Mouse (Mus musculus) CD4-positive, CD25-positive, alpha-beta regulatory T cell, adult 4 months (primary cell): ENCODE data around the gene Fgf12. TPM values are rescaled to one million over a fixed set of nuclear protein-coding genes. Genes with fewer than 3 reads are reported as not detected.

Experiments used
- ATAC-seq: one replicate; pipeline ENCODE4 v1.8.0; 2017
- polyA plus RNA-seq, 2 experiments: library from polyadenylated mRNA; unstranded; fragments of 100-300 nt; shearing (Covaris generic); gene quantifications; one replicate each; pipeline ENCODE4 v1.2.1; 2017

Fgf12 gene
- polyA plus RNA-seq, result not detected

GRCm38 (mm10) chr16:28752638-28753118 lies at the start of gene Fgf12:
TSS of gene Fgf12 (minus strand) at chr16:28753068.
- no peak for ATAC-seq

DNA sequence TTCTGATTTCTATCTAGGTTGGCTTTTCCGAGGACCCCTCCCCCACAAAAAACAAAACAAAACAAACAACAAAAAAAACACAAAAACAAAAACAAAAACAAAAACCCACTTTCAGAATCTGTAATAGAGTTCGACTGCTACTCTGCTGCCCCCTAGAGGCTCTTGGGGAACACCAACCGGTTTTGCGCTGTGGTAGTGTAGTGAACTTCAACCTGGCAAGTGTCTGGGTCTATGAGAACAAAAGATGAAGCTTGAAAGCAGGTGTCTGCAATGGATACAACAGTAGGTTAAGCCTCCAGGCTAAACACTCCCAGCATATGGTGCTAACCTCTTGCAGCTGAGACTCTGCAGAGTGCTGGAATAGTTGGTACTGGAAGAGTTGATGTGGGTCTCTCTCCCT lies 40.2 kb upstream of the Fgf12 start:
- ATAC-seq, result no peak

DNA sequence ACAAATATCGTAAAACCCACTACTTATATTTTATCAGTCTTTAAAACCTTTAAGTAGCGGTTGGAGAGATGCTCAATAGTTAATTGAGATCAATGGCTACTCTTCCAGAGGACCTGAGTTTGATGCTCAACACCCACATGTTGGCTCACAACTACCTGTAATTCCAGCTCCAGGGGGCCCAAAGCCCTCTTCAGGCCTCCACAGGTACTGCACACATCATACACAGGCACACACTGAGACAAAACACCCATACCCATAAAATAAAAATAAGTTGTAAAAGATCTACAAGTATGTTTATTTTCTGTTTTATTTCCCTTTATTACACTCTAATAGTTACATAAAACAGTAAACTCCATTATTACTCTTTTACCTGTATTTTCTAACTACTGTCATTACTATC lies 17.4 kb upstream of the Fgf12 start:
- ATAC-seq, result no peak

DNA sequence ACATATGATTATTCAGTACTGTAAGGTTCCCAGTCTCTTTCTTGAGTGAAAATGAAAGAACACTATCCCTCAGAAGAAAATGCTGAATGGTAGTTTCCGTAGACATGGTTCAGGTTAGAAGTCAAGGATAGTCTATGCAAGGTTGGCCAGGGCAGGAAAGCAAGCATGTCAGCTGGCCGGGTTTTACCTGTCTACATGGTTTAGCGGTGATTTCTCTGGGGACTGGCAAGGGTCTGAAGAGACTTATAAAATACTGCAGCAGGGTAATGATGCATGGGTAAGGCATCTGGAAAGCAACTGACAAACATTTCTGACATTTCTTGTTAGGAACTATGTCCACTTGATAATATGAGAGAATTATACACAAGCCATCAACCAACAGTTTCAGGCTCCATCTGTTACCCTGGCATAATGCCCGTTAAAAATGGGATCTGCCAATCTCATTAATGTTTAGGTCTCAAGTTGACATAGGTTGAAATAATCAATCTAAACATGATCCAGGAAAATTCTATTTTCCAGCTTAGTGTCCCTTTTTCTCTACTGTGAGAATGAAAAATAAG lies 8.6 kb upstream of the Fgf12 start:
- no peak for ATAC-seq

DNA sequence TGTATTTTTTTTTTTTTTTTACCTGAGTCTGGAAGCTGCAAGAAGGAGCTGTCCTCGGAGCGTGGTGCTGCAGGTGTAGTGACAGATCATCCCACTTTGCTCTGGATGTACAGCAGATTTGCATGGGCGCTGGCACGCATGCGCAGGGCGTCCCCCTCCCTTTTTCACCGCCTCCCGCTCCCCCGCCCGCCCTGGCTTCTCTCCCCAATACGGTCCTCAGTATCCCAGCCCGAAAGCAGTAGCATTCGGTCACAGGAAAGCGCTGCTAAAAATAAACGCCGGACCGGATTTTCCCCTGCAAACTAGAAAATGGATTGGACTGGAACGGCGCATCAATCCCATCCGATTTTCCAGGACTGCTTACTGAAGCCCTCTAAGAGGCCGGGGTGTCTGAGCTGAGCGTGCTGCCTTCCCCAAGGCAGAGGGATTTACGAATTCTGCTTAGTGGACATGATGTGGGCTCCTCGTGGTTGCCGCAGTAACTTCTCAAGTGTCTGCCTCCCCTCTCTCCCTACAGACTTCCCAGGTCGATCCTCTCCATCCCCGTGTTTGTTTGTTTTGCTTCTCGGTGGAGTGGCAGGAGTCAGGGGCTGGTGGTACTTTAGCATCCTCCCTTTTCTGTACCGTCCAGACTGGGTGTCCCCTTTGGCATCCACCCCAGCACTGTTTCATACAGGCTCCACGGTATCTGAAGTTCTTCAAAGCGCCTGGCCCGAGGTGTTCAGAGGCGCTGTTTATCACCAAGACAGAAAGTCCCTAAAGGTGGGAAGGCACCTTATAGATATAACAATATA lies 453 bp upstream of the Fgf12 start:
- ATAC-seq, result no peak

DNA sequence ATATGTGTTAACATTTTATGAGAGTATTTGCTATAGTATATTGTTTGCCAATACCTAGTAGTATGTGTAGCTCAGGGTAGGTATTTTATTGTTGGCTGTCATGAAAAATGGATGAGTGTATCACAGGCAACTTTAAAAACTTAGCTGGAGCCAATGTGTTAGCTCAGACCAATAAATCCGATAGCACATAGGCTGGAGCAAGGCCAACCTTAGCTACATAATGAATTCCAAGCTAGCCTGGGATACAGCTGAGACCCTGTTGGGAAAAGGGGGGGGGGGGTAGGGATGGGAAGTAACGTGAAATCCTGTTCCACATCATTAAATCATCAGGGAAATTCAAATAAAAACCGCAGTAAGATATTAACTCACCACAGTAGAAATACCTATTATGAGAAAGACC lies 18.4 kb downstream of the Fgf12 start:
- ATAC-seq, result no peak

DNA sequence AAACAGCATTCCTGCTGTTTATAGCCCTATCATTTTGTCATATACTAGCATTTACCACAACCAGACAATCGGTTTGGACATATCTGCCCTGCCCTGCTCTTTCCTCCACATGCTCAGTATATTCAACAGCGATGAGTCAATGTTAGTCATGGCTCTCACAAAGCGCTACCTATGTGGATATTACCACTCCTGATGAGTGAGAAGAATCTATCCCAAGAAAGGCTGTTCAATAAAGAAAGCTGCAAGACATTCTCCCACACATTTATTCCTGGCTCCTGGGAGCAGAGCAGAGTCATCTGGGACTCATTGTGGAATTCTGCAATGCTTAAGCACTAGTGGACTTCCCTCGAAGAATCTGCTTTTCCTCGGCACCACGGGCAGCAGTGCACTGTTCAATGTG lies 26.1 kb downstream of the Fgf12 start:
- no peak for ATAC-seq

DNA sequence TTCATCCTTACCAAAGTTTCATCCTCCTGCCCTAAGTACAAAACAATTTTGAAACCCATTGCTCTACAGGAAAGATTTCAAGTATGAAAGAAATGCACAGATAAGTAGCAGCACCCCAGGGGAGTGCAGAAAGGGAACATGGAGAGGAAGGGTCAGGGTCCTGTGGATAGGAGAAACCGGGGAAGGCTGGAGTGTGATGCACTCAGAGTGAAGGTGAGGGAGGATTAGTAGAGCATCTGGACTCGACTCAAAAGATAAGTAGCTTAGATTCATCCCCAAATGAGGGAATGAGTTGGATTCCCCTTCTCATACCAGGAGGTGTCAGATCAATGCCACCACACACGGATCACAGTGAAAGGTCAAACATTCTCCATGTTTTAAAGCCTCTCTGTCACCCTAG lies 46.2 kb downstream of the Fgf12 start:
- no peak for ATAC-seq

- no peak for ATAC-seq
Observed at GRCm38 (mm10) chr16:28700346-28700745, 52.5 kb downstream of the Fgf12 start.

GRCm38 (mm10) chr16:28696851-28697250 lies 56.0 kb downstream of the Fgf12 start:
- ATAC-seq, result no peak

- ATAC-seq, result no peak
Observed at GRCm38 (mm10) chr16:28694113-28694899, 58.6 kb downstream of the Fgf12 start.

DNA sequence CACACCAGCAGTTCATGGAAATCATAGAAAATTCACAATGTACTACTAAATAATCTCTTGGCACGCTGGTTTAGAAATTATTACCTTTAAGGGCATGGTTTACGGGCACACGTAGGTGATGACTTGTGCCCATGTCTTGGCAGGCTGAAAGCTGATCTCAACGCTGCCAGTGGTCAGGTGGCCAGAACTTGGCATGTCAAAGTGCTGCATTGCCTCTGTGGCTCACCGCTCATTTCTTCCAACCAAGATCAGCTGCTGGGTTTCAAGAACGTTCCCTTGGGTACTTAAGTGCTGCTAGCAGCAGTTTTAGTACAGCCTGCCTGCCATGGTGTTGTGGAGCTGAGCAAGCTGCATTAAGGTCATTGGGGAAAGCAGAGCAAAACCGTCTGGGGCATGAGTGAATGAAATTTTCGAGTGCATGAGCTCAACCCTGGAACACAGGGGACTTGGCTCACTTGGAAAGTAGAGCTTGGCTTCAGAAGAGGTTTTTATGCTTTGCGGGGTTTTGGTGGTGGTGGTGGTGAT lies 63.9 kb downstream of the Fgf12 start:
- ATAC-seq, result no peak

DNA sequence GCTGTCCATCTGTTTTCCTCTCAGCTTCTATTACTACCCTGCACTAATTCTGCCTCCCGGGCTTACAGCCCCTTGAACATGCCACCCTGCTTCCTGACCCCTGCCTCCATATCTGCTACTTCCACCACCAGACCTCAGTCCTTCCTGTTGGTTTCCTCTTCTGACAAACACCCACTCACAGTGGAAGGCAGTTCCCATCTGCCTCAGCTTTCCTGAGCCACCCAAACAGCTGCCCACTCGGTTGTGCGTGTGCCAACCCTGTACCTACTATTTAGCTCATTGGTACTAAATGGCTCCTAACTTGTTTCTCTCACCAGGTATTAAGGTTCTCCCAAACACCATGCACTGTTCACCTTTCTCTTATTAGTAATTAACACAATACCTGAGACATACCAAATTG lies 71.2 kb downstream of the Fgf12 start:
- ATAC-seq, result no peak

- no peak for ATAC-seq
Observed at GRCm38 (mm10) chr16:28668815-28669347, 84.0 kb downstream of the Fgf12 start.

DNA sequence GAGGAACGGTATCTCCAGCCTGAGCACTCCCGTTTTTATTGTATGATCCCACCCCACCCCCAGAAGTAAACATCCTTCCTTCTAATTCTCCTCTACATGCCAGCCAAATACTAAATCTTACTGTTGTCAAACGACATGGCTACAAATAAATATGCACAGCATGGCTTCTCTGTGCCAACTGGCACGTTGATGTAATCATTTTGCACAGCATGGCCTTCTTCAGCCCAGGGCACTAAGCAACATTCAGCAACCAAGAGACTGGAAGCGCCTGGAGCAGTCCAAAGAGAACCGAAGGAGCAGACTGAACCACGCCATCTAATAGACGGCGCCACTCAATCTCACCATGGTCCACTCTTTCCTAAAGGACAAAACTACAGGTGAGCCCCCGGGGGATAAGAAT lies 100.2 kb downstream of the Fgf12 start:
- ATAC-seq, result no peak

- no peak for ATAC-seq
Observed at GRCm38 (mm10) chr16:28650589-28650988, 102.3 kb downstream of the Fgf12 start.

DNA sequence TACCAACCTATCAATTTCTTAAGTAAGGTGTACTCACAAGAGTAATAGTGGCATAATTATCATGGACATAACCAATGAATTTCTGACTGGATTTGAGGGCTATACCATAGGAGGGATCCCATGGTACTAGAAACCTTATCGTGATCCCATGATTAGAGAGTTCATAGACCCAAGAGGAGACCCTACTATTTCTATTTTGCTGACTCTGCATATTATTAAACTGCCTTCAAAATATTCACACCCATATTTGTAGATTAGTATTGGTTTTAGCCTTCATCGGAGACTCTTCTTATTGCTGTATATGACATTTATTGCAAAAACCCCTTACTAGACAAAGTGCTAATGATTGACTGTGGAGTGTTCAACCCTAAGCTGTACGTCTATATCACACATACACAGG lies 107.8 kb downstream of the Fgf12 start:
- ATAC-seq, result no peak

DNA sequence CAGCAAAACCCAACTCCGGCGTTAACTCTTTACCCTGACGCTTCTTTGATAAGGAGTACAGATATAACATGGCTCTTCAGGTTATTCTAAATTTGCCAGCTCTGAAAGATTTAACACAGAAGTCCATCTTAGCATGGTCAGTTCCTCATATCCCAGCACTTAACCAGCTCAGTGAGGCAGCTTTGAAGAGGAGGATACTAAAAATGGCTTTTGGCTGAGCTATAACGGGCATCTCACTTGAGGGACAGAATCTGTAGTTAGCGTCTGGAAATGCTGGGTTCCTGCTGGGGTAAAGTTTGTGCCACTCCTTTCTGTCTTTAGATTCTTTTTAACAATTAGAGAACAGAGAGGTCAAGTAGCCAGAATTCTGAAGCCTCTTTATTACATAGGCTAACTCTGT lies 121.1 kb downstream of the Fgf12 start:
- ATAC-seq, result no peak

GRCm38 (mm10) chr16:28630771-28631484 lies 121.9 kb downstream of the Fgf12 start:
- ATAC-seq, result no peak

DNA sequence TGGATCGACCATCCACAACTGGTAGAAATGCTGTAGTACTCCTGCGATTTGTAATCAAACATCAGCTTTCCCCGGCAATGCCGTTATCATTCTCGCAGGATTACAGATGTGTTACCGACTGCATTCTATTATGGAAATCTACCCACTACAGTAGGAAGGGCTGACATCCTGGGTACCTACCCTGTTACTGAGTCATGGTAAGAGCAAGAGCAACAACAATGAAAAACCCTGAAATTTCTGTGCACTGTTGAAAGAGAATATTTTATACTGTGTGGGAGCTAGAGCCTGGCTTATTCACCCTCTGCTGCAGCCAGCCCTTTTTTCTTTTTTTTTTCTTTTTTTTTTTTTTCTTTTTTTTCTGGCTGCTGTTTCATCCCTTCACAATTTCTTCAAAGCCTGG lies 126.6 kb downstream of the Fgf12 start:
- no peak for ATAC-seq

- no peak for ATAC-seq
Observed at GRCm38 (mm10) chr16:28625689-28626088, 127.2 kb downstream of the Fgf12 start.

- no peak for ATAC-seq
Observed at GRCm38 (mm10) chr16:28614412-28614811, 138.5 kb downstream of the Fgf12 start.
